Mouse (Mus musculus) embryo, embryonic 11.5 days (tissue): ENCODE data around the gene Podxl2.

Source experiments
- DNase-seq: peaks from one replicate; pipeline ENCODE4 v3.0.0-alpha.2; 2012; ENCODE audit warnings: low read depth, low spot score

The Podxl2 gene

DNA sequence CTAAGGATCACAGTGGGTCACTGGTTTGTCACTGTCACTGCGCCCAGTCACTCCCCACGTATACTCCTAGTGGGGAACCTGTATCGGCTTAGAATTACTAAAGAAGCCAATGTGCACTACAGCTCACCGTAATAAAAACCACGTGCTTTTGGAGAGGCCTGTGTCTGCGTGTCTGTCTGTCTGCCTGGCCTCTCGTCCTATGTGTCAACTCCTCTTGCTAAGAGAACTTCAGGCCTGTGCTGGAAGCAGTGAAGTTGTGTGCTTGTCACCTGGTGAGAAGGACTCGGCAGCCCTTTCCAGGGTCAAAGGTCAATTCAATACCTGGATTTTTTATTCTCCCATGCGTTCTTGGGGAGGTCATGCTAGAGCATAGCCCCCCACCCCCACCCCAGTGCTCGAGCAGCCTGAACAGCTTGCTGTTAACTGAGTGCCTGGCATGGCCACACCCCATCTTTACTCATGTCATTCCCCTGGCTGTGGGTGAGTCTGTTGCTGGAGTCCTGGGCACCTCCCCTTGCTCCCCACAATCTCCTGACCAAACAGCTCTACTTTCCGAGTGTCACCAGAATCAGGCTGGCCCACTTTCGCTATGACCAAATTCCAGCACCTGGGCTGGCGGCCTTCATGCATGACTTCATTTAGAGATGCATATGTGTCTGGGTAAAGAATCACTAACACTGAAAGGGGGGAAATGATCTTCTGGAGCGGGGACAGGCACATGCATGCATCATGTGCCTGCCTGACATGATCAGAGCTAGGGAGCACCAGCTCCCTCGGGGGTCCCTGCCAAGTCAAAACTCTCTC lies 46.4 kb downstream of the Podxl2 start:
- DNase-seq, result no peak

DNA sequence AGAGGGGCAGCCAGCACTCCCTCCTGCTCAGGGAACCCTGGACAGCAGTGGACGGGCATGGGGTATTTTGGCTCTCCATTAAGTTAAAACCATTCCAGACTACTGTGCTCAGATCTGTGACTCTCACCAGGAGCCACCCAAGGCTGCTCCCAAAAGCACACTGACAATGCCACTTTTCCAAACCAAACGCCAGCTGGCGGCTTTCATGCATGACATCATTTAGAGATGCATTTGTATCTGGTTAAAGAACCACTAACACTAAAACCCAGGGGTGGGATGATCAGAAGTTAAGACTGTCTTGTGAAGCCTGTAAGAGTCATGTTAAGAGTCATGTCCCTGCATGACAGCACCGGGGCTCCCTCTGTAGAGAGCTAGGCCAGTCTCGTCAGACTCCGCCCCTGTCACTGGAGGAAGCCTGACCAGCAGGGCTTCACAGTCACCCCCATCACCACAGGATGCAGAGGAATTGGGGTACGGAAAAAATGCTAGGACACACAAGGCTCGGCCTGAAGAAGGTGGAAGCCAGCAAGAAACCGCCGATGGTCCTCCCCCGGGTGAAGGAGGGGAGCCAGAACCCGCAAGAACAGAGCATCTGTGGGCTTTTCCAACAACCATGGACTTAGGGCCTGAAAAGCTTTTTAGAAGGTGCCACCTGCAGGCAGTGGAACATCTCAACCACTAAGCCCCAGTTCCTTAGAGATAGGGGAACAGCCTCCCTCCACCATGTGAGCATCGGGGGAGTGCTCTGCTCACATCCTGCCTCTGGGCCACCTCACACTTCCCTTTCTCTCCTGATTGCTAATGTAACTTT lies 47.2 kb downstream of the Podxl2 start:
- no peak for DNase-seq

DNA sequence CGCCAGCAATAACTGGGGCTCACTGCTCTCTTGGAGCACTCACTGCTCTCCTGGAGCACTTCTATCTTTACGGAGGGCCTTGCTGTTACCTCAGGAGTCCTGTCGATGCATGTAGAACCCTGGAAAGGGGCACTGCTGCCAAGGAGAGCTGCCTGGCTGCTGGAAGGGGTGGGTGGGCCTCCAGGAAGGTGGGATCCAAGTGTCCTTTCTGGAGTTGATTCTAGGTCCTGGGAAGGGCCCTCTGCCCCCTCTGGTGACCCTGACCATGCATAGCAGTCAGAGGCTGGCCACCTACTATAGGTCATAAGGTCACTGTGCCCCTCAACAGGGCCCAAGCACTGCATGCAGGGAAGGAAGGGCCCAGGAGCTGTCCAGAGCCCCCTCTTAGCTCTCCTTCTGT lies 47.9 kb downstream of the Podxl2 start:
- no peak for DNase-seq

DNA sequence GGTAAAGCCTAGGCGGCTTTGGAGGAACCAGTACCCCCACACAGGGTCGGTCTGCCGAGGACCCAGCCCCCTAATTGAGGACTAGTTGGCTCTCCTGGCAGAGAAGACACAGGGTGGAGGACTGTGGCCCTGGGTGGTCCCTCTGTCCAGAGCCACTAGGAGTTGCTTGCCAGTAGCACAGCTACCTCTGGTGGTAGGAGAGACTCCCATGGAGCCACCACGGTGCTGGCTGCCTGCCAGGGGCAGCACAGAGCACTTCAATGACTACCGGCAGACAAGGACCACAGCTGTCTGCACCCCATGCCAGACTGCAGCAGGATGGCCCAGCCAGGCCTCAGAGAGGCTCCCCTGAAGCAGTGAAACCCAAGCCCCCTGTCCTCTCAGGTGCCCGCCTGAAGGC lies 48.3 kb downstream of the Podxl2 start:
- peak; percentile 35 for DNase-seq

DNA sequence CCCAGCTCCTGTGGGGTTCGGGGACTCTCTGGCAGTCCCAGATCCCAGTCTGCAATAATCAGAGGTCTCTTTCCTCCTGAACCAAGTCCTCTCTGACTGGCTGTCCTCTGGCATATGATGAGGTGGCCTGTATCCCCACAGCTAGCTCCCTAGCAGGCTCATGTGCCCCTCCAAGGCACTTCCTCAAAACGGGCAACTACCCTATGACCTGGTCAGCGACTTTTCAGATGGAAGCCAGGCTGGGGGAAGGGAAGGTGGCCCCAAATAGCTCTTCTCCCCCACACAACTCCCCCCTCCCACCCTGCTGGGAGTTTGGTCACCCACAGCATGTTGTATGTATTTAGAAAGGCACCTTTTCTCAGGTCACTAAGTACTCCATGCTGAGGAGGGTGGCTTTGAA lies 48.8 kb downstream of the Podxl2 start:
- no peak for DNase-seq

DNA sequence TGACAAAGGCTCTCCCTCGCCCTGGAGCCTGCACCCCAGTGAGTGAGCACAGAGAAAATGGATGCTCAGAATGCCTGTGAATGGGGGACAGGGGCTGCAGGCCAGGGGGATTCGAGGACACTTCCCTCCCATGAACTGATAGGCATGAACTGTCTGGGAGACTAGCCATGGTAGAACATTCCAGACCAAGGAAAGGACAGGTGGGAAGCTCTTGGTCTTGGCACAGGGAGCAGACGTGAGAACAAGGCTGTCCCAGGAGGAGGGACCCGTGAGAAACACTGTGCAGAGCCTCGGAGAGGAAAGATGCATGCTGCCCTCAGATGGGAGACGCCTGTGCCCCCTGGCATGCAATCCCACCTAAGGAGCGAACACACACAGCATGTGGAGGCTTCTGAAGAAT lies 50.7 kb downstream of the Podxl2 start:
- no peak for DNase-seq

DNA sequence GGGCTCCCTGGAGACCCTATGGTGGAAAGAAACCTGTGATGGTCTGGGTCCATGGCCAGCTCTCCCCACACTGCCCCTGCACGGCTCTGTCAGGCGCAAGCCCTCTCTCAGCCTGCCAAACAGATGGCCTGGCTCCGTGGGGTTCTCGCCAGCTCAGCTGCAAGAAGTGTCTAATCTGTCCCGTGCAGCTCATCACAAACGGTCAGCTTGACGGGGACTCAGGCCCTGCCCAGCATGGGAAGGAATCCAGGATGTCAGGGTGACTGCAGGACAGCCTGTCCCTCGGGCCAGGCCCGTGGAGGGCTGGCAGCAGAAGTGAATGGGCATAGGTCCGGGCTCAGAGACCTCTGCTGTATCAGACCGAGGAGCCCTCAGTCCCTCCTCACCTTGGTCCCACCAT lies 52.9 kb downstream of the Podxl2 start:
- no peak for DNase-seq

DNA sequence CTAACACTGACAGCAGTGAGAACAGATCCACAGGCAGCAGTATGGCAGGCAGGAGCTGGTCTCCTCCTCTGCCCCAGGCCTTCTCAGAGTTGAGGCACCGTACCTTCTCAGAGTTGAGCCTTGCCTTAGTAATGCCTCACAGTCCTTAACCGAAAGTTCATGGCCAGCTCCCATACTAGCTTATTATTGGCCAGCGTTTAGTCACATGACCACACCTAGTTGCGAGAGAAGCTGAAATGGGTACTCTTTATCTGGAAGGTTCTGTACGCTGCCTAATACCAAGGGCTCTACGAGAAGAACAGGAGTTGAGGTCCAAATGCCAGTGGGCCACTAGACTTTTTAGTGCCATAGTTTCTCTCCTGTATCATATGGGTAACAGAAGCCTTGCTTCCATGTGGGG lies 53.5 kb downstream of the Podxl2 start:
- no peak for DNase-seq

DNA sequence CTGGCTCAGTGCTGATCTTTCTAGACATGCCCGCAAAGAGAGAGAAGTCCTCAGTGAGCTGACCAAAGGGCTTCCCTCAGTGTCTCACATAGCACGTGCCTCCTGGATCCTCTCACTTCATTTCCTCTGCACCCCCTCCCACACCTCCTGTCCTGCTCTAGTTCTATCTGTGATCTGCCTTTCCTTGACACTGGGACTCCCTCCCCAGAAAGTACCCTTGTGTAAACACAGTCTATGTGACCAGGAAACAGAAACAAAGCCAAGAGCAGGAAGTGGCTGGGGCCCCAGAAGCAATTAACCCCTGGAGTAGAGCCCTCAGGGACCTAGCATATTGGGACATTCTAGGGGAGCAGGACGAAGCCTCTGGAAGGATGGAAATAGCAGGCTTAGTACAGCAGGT lies 54.0 kb downstream of the Podxl2 start:
- DNase-seq, result no peak

DNA sequence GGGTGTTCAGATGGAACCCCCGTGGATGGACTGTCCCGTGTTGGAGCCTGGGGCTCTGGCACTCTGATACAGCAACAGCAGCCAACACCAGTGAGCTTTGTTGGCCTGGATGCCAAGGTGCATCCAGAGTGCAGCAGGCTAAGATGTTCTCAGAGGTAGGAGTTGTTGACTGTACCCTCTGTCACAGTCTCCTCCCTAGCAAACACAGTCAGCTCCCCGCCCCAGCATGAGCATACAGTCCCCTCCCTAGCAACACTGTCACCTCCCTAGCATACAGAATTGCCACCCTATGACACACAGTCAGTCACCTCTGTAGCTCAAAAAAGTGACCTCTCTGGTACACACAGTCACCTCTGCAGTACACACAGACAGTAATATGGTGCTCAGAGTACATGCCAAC lies 57.9 kb downstream of the Podxl2 start:
- DNase-seq, result no peak

DNA sequence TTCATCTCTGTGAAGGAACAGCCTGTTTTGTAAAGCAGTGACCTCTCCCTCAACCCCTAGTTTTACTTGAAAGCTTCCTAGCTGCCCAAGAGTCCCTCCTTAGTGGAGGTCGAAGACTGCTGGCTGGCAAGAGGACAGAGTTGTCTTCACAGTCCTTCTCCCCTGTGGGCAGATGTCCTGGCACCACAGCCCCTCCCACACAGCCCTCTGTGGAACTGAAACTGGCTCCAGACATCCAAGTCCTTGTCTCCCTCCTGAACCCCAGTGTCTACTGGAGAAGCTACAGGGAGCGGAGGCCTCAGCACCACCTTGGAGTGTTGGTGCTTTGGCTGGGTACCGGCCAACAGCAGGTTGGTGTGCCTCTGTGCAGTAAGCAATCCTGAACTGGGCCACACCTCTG lies 59.4 kb downstream of the Podxl2 start:
- no peak for DNase-seq

DNA sequence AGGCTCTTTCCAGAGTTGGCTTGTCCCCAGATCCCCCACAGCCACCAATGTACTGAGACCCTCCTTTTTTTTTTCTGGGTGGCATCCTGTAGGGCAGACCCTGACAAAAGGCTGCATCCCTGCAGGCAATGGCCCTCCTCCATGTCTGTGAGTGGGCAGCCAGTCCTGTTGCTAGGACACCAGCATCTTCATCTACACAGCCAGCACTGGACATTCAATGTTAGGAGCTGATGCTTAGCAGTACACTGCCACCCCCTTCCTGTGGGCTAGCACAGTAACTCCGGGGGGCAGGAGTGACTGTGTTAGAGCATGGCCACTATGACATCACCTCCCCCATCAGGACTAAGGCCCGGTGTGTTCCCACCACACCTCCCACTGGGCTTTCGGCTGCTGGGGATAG lies 59.8 kb downstream of the Podxl2 start:
- DNase-seq, result no peak

DNA sequence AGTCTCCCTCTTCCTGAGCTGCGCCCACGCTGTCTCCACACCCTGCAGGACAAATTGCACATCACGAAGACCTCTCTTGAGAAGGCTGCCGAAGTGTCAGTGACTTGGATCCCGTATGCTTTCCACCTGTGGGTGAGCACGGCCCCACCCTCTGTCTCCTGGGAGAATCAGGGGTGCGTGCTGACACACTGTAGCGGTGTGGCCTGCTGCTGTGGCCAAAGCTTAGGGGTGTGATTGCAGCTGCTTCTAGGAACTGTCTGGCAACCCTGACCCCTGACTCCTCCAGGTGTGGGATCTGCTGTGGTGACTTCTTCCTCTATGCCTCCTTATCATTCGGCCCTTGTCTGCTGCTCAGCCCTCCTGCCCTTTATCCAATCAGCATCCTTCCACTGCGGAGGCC lies 61.0 kb downstream of the Podxl2 start:
- DNase-seq, result no peak

DNA sequence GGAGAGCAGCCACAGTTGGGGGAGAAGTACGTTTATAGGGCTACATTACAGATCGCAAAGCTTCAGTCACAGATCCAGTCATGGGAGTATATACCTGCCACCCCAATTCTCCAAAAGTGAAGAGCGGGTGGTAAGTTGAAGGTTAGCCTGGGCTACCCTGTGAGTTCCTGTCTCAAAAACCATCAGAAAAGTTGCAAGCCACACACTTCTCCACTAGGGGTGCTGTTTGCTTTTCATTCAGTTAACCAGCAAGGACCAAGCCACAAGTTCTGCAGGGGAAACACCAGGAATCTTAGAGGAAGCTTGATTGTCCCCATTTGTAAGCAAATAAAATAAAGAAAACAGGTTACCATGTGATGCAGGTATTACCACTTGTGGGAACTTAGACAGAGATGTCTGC lies 62.0 kb downstream of the Podxl2 start:
- peak; percentile 34 for DNase-seq

DNA sequence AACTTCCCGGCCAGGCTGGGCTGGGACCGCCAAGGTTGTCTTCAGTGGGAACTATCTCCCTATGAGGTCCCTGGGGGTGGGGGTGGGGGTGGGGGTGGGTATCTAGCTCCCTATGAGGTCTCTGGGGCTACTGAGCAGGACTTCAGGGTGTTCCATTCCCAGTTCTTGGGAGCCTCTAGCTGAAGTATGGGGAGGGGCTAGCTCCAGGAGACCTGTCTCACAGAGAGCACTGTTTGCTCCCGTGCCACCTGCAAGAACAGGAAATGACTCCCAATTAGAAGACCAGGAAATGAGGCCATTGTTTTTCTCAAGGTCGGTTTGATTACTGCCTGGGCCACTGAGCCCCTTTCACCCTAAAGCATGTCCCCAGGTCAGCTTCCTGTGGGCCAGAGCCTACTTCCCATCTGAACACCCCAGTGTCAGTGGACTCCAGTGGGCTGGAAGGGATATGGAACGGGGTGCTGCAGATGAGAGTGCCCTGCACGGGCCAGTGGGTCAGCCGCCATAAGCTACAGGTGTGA lies 62.9 kb downstream of the Podxl2 start:
- no peak for DNase-seq

DNA sequence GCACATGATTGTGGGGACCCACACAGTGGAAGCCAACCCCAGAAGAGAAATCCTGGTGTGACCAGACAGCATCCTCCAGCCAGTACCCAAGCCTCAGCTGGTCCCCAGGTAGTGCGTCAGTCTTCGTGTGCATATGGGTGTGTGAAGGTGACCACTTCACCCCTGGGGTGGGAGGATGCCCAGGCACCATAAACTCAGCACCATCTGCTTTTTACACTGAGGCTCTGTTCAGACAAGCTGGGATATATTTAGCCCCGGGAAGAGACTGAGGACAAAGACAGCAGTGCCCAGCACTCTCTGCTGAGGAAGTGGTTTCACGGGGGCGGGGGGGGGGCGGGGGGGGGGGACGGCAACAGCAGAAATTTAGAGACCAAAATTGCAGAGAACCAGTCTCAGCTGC lies 63.4 kb downstream of the Podxl2 start:
- no peak for DNase-seq

DNA sequence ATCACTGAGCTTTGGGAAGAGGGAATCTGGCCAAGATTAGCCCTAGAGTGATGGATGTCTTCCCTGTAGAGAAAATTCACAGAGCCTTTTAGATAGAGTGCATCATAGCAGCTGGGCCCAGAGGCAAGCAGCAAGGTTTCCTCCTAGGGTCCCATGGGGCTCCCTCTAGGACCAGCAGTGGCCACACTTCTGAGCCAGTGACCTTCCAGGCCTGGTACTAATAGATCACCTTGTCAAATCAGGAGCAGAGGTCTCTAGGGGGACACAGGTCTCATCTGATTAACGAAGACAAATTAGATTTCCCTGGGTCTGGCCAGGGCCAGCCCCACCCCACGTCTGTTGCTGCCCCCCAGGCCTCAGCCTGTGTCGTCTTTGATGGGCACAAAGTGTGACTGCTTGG lies 64.6 kb downstream of the Podxl2 start:
- DNase-seq, result no peak

DNA sequence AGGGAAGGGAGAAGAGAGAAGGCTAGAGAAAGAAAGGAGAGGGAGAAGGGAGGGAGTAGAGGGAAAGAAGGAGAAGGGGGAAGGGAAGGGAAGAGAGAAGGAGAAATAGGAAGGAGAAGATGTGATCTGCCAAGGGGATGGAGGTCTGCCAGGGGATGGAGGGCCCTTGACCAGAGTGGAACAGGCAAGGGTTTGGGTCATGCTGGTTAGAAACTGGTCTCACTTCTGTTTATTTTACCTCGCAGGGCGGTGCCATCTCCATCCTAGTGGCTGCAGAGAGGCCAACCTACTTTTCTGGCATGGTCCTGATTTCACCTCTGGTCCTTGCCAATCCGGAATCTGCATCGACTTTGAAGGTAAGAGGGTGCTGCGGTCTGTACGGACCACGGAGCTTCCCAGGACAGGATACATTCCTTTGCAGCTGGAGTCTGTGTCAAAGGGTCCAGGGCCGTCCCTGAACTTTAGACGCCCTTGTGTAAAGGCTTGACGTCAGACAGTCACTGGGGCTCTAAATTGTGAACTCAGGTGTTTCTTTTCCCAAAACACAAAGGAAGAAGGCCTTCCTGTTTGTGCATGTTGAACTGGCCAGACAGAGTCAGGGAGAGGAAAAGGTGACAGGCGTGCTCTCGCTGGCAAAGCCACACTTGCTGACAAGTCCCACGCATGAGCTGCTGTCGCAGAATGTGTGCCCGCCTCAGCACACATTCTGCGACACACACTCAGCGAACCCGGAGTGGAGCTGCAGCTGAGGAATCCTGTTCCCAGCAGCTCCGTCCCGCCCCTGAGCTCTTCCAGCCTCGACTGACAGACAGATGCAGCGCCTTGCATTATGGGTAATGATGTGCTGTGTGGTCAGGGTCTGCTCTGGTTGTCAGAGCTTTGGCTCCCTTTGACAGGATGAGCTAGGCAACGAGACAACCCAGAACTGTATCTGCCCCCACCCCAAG lies 65.5 kb downstream of the Podxl2 start:
- DNase-seq, result no peak

DNA sequence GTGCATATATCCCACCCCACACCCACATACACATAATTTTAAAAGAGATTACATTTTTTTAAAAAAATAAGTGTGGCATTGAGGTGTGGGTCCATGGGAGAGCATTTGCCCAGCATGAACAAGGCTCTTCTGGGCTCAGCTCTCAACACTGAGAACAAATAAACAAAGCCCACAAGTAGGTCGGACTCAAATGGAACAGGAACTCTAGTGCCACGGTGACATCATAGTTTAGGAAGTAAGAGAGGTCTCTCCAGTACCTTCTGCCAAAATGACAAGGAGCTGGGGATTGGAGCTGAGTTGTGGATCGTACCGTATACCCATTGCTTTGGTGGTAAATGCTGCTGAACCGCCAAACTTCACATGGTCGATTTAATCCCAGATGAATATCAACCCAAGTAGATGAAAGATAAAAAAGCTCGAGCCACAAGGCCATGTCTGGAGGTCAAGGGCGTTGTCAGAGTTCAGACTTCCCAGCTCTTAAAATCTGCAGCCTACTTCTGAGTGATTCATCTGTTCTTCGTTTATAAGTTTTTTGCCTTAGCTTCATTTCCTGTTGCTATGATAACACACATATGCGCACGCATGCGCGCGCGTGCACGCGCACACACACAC lies 69.8 kb downstream of the Podxl2 start:
- no peak for DNase-seq

DNA sequence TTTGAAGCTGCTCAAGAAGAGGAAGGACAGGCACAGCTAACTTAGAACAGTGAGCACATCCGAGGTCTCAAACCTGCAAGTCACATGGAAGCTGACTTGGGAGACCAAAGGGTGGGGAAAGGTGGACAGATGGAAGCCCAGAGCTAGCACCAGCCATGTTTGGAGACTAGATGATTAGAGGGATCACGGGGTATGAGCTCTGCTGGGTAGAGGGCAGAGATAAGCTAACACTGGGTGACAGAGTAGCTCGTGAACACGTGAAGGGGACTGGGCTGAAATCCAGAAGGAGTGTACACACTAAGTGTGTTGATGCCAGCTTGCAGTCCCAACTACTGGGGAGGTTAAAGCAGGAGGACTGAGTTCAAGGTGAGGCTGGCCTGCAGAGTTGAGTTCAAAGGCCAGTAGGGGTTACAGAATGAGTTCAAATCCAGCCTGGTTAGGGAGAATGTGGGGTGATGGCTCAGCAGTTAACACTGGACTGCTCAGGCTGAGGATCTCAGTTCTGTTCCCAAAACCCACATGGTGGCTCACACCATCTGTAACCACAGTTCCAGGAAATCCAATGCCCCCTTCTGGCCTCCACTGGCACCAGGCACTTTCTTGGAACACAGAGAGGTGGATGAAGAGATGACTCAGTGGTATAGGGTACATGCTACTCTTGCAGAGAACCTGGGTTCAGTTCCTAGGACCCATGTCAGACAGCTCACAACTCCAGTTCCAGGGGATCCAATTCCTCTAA lies 70.7 kb downstream of the Podxl2 start:
- DNase-seq, result no peak

DNA sequence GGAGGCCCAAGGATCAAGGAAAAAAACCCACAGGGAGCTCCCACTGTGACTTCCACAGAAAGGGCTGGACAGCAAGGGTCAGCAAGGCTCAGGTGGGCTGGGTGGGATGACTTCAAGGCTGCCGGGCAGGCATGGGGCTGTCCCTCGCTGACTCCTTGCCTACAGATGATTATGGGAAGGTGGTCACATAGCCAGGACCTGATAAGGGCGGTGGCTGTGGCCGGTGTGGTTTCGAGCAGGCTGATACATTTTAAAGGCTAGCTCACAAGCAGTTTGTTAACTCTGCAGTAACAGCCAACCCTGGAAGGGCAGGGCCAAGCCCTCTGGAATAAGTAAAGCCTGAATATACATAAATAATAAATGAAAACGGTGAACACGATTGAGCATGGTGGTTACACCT lies 71.8 kb downstream of the Podxl2 start:
- DNase-seq, result no peak
